ENCODE assay signal across 16 mouse cellular contexts in the genomic region with DNA sequence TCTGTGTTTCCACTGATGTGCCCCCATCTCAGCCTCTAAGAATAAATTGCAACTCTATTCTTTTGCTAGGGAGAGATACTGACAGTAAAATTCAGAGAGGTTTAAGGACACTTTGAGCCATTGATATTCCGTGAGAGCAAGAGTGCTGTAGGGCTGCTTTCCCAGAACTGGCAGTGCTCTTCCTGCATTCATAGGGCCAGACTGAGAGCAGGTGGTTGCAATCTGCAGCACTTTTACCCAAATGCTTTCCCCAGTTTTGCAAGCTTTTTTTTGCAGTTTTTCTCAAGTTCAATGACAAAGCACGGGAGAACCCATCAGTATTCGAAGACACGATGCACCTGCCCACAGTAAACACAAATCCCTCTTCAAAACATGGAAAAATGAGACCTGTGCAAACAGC.
DNase-seq lines count a peak whose midpoint lies in the region; ATAC-seq and TF ChIP-seq lines count a peak whose summit lies in the region.
"Had no signal": no experiment of that assay in that cellular context is flagged by ENCODE, and none has a peak within 500 bp of the region (broad histone marks: within the 10 kb centered on the region; RNA-seq: fewer than 3 reads in every experiment).

No protein-coding gene starts in this region.

- no peak overlapping the region for H3K9ac ChIP-seq in forebrain, postnatal 0 days
- H3K9ac ChIP-seq: embryonic facial prominence, embryonic 12.5 days; midbrain, embryonic 13.5 days; neural tube, embryonic 15.5 days had no signal

- H3K9me3 ChIP-seq in forebrain, postnatal 0 days (ENCODE audit: low read length): no peaks in the 10 kb centered on the region
- H3K9me3 ChIP-seq: embryonic facial prominence, embryonic 12.5 days; heart, embryonic 10.5 days; midbrain, embryonic 13.5 days; neural tube, embryonic 15.5 days had no signal

- WGBS in forebrain, postnatal 0 days: 48% methylated on average over 4 of the region's 4 CpGs

- ATAC-seq in forebrain, postnatal 0 days: peak; percentile 62
- ATAC-seq: midbrain, embryonic 13.5 days had no signal

- H3K36me3 ChIP-seq in forebrain, postnatal 0 days (ENCODE audit: insufficient read depth): no peaks in the 10 kb centered on the region
- H3K36me3 ChIP-seq: embryonic facial prominence, embryonic 12.5 days; heart, embryonic 10.5 days; midbrain, embryonic 13.5 days; neural tube, embryonic 15.5 days had no signal

- TF ChIP-seq POLR2A in brain, embryonic 14.5 days (IDR thresholded peaks at IDR 0.05; ENCODE audit: borderline replicate concordance, extremely low read depth, insufficient read depth, insufficient read length, poor library complexity, severe bottlenecking): no peak

- no peaks in the 10 kb centered on the region for H3K4me1 ChIP-seq in forebrain, postnatal 0 days (ENCODE audit: insufficient read depth)
- H3K4me1 ChIP-seq: embryonic facial prominence, embryonic 12.5 days; heart, embryonic 10.5 days; midbrain, embryonic 13.5 days; neural tube, embryonic 15.5 days had no signal

- no peak overlapping the region for H3K4me3 ChIP-seq in forebrain, postnatal 0 days (ENCODE audit: low read depth, low read length)
- H3K4me3 ChIP-seq: embryonic facial prominence, embryonic 12.5 days; heart, embryonic 10.5 days; midbrain, embryonic 13.5 days; neural tube, embryonic 15.5 days had no signal

- DNase-seq in lung, postnatal 10 days: peak; percentile 4
- DNase-seq in lung, postnatal 4 days: no peak
- DNase-seq in brain, embryonic 14.5 days (ENCODE audit: low read depth): peak; percentile 43
- peak; percentile 60 for DNase-seq in forebrain, postnatal 0 days
- peak; percentile 18 to 46 for DNase-seq in layer of hippocampus, postnatal 10 days (ENCODE audit: low spot score in 2 of 2)
- DNase-seq in urinary bladder, postnatal 10 days (ENCODE audit: low spot score): no peak
- no peak for DNase-seq in heart, adult 18-20 months
- DNase-seq: cerebellum, adult 9-10 months; gastrocnemius, postnatal 36 days; kidney, adult 8-10 months; kidney, postnatal 14 days had no signal

- no peak overlapping the region for H3K27ac ChIP-seq in forebrain, postnatal 0 days (ENCODE audit: low read depth, low read length)
- H3K27ac ChIP-seq: embryonic facial prominence, embryonic 12.5 days; heart, embryonic 10.5 days; midbrain, embryonic 13.5 days; neural tube, embryonic 15.5 days had no signal

- TF ChIP-seq CTCF in brain, embryonic 14.5 days (IDR thresholded peaks at IDR 0.05; ENCODE audit: borderline replicate concordance, extremely low read depth, insufficient read depth, insufficient read length): no peak
- TF ChIP-seq CTCF in forebrain, postnatal 0 days (IDR thresholded peaks at IDR 0.05; ENCODE audit: low read depth): no peak

- no peak overlapping the region for H3K4me2 ChIP-seq in forebrain, postnatal 0 days (ENCODE audit: low read depth)
- H3K4me2 ChIP-seq: embryonic facial prominence, embryonic 12.5 days; liver, embryonic 11.5 days; midbrain, embryonic 13.5 days; neural tube, embryonic 15.5 days had no signal

- H3K27me3 ChIP-seq in forebrain, postnatal 0 days (ENCODE audit: insufficient read depth, low read length): no peaks in the 10 kb centered on the region
- H3K27me3 ChIP-seq: embryonic facial prominence, embryonic 12.5 days; midbrain, embryonic 13.5 days; neural tube, embryonic 15.5 days had no signal

Comparison
In these comparisons a context has a peak if more than half of its experiments do, and no peak if none do; other contexts are left out.
1. DNase-seq: peak in lung, postnatal 10 days (single experiment), brain, embryonic 14.5 days (single experiment), forebrain, postnatal 0 days (single experiment) and layer of hippocampus, postnatal 10 days (2 of 2); none in lung, postnatal 4 days (0 of 2), urinary bladder, postnatal 10 days (single experiment) and heart, adult 18-20 months (0 of 2).